Mouse (Mus musculus) retina, adult 2 months (tissue): ENCODE results near the gene Lamtor2.

Experiments
- DNase-seq: peaks from one replicate; pipeline ENCODE4 v3.0.0-alpha.2; 2012; ENCODE audit warnings: low read depth, low spot score

The Lamtor2 gene

GRCm38 (mm10) chr3:88568615-88569014 lies 15.7 kb upstream of the Lamtor2 start:
- DNase-seq = no peak

- DNase-seq = no peak
Measured at GRCm38 (mm10) chr3:88567892-88568291, 15.0 kb upstream of the Lamtor2 start.

GRCm38 (mm10) chr3:88566536-88567061 lies 13.7 kb upstream of the Lamtor2 start:
- DNase-seq = no peak

GRCm38 (mm10) chr3:88566116-88566515 lies 13.2 kb upstream of the Lamtor2 start:
- DNase-seq = no peak

GRCm38 (mm10) chr3:88563966-88564365 lies 11.1 kb upstream of the Lamtor2 start:
- no peak for DNase-seq

GRCm38 (mm10) chr3:88563442-88563841 lies 10.6 kb upstream of the Lamtor2 start:
- DNase-seq = no peak

- DNase-seq = no peak
Measured at GRCm38 (mm10) chr3:88561989-88562388, 9.1 kb upstream of the Lamtor2 start.

- no peak for DNase-seq
Measured at GRCm38 (mm10) chr3:88559596-88559995, 6.7 kb upstream of the Lamtor2 start.

GRCm38 (mm10) chr3:88556616-88557015 lies 3.7 kb upstream of the Lamtor2 start:
- no peak for DNase-seq

- DNase-seq = no peak
Measured at GRCm38 (mm10) chr3:88555731-88556130, 2.9 kb upstream of the Lamtor2 start.

GRCm38 (mm10) chr3:88555069-88555605 lies 2.3 kb upstream of the Lamtor2 start:
- DNase-seq = no peak

GRCm38 (mm10) chr3:88553880-88554586 lies 1.2 kb upstream of the Lamtor2 start:
- no peak for DNase-seq

- peak; percentile 77 for DNase-seq
Measured at GRCm38 (mm10) chr3:88553525-88553879, 628 bp upstream of the Lamtor2 start, which contains the start of gene Ubqln4. Ubqln4 (plus strand) TSS chr3:88553758.

GRCm38 (mm10) chr3:88552082-88552645 lies 710 bp downstream of the Lamtor2 start:
- DNase-seq = no peak

- no peak for DNase-seq
Measured at GRCm38 (mm10) chr3:88551586-88551985, 1.3 kb downstream of the Lamtor2 start.

GRCm38 (mm10) chr3:88548180-88548917 lies 4.5 kb downstream of the Lamtor2 start, which contains the start of gene Rab25:
Rab25 (minus strand) TSS chr3:88548300.
- DNase-seq = no peak

- no peak for DNase-seq
Measured at GRCm38 (mm10) chr3:88546674-88547418, 6.0 kb downstream of the Lamtor2 start.

GRCm38 (mm10) chr3:88544955-88545591 lies 7.8 kb downstream of the Lamtor2 start:
- DNase-seq = no peak

- no peak for DNase-seq
Measured at GRCm38 (mm10) chr3:88544514-88544913, 8.4 kb downstream of the Lamtor2 start.

- DNase-seq = no peak
Measured at GRCm38 (mm10) chr3:88543651-88544410, 9.0 kb downstream of the Lamtor2 start.
